Mouse (Mus musculus) testis, postnatal 14 days (tissue): ENCODE measurements at regions not wholly inside any gene's neighbourhood (a gene's known extent, or its start where the extent isn't known, plus 50 kb on each side); places are given as distances from the start of the nearest gene placed in this dataset.

Source experiments
- DNase-seq: peaks from one replicate; pipeline ENCODE4 v3.0.0; 2021; ENCODE audit warnings: low spot score

- no peak for DNase-seq
Measured at GRCm38 (mm10) chr14:106190721-106191120, 84.7 kb downstream of the Trim52 start.

- DNase-seq: no peak
Measured at GRCm38 (mm10) chr14:106193583-106193982, 87.6 kb downstream of the Trim52 start.

DNA sequence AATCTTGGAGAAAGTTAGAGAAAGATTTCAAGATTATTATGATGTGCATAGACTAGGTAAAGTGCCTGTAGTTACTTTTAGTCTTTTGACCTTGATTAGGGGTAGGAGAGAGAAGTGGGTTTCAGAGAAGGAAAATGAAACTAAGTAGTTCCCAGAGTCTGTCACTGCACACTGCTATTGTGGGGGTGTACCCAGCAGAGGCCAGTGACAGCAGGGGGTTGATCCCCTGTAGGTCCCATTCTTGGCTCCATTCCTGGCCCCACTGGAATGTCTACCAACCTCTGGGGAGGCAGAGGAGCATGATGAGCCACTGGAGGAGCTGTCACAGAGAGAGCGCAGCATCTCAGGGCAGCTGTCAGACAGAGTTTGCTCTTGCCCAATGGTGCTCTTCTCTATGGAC, 88.1 kb downstream of the Trim52 start:
- no peak for DNase-seq

DNA sequence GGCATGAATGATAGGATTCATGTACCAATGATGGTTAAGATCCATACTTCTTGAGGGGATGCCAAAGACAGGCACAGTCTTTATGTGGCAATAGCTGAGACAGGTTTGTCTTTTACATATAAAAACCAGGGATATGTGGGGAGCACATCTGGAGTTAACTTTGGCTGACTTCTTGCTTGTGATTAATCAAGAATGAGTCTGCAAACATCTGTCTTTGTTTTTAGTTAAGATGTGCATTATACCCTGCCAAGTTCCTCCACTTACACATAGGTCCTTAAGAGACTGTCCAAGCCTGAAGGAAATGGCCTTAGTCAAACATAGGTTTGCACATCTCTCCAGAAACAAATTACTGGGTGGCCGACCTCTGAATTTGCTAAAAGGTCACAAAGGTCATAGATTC, 91.8 kb downstream of the Trim52 start:
- DNase-seq: no peak

DNA sequence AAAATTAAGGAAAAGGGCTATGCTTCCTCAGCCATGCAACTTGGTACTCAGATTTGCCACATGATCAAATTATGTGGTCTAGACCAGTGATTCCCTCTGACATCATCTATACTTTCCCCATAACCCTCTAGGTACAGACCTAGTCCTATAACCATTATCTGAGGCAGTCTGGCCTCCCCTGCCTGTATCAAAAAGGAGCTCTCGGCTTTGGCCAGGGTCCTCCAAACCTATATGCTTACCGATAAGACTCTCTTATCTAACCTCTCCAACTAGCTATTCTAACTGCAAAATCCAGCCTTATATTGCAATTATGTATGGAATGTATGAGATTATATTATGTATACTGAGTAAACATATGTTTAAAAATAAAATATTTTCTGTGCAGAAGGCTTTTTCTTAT, 93.1 kb downstream of the Trim52 start:
- DNase-seq: no peak

GRCm38 (mm10) chr14:106199536-106200319, 93.7 kb downstream of the Trim52 start:
- no peak for DNase-seq

GRCm38 (mm10) chr14:106211062-106211461, 105.1 kb downstream of the Trim52 start:
- no peak for DNase-seq

DNA sequence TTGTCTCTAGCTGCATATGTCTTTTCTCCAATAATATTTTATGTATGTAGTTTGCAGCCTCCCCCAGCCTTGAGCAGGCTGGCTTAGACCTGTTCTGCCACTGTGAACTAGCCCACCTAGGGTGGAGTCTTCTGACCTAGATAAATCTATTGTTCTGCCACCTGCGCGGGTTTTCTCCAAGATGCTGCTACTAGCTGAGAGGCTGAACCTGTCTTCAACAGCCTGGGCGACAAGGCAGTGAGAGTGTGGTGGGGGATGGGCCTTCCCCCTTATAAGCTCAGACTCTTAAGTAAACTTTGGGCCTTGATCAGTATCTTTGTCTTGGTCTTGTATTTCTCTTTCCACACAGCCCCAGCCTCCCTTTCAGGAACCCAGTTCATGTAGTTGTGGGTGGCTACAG, 111.7 kb downstream of the Trim52 start:
- DNase-seq: no peak

DNA sequence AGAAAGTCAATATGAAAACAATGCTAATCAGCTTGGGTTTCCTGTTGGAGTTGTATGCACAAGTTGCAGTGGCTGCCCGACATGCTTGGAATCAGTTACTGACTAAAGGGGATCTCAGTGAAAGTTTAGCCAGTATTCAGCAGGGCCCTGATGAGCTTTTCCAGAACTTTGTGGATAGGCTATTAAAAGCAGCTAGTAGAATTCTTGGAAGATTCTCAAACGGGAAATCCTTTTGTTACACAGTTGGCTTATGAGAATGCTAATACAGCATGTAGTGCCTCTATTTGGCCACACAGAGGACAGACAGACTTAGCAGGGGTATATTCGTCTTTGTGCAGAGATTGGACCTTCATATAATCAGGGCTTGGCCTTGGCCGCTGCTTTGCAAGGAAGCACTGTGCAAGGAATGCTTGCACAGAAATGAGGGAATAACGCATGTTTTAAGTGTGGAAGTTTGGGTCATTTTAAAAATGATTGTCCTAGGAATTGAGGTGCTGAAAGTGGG, 113.3 kb downstream of the Trim52 start:
- DNase-seq: no peak

DNA sequence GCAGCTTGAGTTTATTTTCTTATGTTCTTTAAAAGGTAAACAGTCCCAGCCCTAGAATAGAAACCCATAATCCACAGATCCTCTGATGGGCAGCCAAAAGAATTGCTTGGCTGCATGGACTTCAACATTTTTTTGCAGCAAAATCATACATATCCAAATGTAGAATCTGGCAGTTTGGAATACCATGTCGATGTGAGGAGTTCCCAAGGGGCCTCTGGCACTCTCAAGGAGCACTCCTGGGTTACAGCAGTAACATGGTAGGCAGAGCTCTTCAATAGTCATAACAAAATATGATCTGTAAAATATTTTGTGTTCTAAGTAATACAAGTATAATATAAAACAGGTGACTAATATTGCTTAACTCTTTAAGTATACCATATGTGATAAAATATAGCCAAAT, 119.4 kb downstream of the Trim52 start:
- no peak for DNase-seq

GRCm38 (mm10) chr14:106241721-106242405, 135.9 kb downstream of the Trim52 start:
- no peak for DNase-seq

- no peak for DNase-seq
Measured at GRCm38 (mm10) chr14:106259396-106260108, 153.6 kb downstream of the Trim52 start.

- no peak for DNase-seq
Measured at GRCm38 (mm10) chr14:106265290-106265689, 159.3 kb downstream of the Trim52 start.

DNA sequence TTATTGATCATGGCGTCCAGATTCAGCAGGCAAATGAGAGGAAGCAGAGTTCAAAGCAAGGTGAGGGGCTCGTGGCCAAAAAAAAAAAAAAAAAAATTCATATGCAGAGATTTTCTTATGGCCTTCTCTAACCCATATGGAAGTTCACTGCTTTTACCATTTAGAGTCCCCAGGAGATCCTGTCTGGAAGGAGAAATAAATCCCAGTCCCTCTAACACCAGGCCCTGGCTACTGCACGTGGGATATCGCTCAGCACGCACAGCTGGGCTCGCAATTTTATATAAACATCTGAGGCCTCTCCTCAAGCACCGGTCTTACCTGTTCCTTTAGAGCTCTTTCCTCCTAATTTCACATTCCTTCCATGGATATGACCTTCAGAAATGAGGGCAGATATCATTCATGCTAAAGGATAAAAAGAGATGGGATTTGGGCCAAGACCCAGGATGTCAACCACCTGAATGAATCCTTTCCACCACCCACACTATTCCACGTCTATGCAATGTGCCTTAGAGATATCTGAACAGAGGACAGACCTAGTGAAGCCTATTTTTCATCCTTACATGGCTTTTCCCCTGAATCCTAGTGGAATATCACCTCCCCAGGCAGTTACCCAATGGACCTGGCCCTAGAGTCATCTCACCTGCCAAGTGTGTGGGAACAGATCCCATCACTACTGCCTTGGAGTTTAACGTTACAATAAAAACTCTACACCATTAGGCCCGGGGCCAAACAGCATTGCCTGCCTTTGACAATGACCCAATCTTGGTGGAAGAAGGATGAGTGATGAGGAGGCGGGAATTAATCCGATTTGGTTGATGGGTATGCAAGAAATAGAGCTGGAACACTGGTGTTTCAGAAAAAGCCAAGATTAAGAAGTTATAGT, 161.9 kb downstream of the Trim52 start:
- no peak for DNase-seq

DNA sequence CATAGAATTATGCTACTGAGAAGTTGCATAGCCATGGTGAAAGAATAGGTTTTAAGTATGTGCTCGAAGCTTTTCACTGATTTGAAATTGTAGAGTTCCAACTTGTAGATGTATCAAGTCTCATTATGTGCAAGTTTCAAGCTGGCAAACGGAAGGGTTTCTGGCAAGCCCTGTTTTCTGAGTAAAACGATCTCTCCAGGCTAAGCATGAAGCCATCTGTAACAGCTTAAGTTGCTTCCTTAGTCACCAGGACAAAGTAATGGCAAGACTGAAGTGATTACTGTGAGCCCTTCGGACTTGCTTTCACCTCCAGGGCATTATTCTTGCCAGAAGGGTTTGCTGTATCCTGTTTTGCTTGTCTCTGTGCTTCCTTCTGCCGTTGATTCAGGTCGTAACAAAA, 163.7 kb downstream of the Trim52 start:
- no peak for DNase-seq

- no peak for DNase-seq
Measured at GRCm38 (mm10) chr14:106313558-106313957, 207.6 kb downstream of the Trim52 start.

DNA sequence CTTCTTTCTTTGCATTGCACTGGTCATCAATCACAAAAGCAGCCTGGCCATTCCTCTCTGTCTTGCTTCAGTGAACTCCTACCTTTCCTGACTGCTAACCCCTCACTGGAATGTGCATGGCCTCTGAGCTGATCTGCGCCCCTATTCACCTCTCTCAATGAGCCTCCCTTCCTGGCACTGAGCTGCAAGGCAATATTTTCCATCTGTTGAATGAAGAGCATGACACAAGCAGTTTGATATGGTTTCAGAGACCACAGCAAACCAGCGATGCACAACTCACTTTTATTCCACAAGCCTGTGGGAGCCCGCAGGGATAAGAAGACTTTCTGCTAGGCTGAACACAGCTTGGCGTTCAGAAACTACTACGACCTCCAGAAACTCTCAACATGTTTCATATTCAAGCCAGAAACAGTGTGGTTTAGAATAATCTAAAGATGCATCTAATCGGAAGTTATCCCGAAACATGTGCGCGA, 208.1 kb downstream of the Trim52 start:
- no peak for DNase-seq

- no peak for DNase-seq
Measured at GRCm38 (mm10) chr14:106318767-106319166, 212.8 kb downstream of the Trim52 start.

DNA sequence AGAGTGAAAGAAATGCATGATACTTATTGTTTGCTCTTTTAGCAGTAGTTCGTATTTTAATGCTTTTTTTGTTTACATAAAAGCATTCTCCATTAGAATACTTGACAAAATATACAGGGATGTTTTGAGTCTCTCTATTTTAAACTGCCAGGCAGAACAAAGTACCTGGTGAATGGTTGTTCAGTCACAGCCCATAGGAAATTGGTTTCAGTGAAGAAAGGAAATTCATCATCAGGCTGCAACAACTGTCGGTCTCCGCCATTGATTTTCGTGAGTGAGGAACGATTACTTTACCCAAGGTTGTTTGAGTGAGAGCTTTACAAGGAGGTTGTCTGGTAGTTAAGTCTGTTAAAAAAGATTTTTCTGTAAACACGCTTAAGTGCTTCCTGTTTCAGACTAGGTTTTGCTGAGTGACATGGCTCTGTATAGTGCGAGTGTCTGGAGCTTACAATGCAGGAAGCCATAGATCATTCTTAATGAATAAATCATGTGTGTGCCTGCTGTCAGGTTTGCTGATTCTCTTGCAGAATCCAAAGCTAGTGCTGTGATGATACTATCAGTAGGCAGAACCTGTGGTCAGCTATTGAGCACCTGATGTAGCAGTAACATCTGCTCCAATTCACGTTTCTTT, 221.8 kb downstream of the Trim52 start:
- no peak for DNase-seq

GRCm38 (mm10) chr14:106364767-106365623, 259.0 kb downstream of the Trim52 start:
- no peak for DNase-seq
